Mouse (Mus musculus) large intestine, adult 2 months (tissue): Measurements from ENCODE around the gene Prkd2. TPM values are rescaled to one million over a fixed set of nuclear protein-coding genes. Genes with fewer than 3 reads are reported as not detected.

Source experiments
- DNase-seq: peaks from one replicate; pipeline ENCODE4 v3.0.0-alpha.2; 2012; ENCODE audit warnings: low read depth, low spot score
- WGBS: fragments of 180-500 bp; shearing (Covaris S2); methylation state at CpG from one replicate; pipeline ENCODE4 v1.1.7; 2018; 5-methylcytosine and 5-hydroxymethylcytosine counted together
- polyA plus RNA-seq: library from polyadenylated mRNA; depleted of rRNA; stranded (reverse); fragments of >200 nt; gene quantifications from 2 replicates; pipeline ENCODE4 v1.2.3, GENCODE M21; 2012; rRNA removed

The Prkd2 gene
- polyA plus RNA-seq, 1 experiment, result 23.6 TPM

DNA sequence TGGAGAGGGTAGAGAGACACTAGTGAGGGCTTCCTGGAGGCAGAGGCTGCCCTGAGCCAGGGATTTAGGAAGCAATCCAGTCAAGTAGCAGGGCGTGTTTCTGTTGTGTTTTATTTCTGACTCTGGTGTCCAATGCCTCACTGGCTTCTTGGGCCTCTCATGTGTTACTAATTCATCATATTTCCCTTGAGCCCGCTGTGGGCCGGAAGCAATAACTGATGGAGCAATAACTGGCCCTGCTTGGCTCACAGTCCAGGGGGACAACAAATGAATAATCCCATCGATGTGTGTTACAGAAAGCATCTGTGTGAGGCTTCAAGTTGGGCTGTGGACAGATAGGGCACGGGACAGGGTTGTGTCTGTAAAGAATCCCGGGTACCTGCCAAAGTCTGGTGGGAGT is 69.7 kb downstream of the Prkd2 start:
- DNase-seq, result no peak
- WGBS, result 55% methylated on average over 6 of the region's 6 CpGs

DNA sequence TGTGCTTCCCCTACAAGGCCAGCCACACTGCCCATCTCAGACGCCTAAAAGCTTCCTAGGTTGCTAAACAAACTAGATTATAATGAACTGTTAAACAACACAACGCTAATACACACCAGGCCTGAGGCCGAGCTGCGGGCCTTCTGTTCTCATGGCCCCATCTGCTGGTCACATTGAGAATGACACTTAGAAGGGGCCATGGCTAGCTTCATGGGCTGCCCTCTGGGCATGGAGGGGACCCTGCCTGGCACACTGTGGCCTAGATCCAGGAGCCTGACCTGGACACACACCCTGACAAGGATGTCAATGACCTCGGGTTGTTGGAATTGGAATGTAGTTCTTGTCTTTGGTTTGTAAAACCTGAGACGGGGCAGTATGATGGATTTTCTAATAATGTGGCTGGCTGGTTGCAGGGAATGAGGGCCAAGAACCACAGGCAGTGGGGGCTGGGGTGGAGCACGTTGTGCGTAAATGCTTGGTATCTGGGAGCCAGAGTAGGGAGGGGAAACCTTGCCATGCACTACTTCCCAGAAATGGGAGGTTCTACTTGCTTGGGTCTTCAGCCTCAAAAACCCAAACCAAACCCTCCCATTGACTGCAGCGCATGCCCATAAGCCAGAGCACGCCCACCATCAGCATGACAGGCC is 71.2 kb downstream of the Prkd2 start:
- no peak for DNase-seq
- WGBS, result 28% methylated on average over 10 of the region's 10 CpGs

DNA sequence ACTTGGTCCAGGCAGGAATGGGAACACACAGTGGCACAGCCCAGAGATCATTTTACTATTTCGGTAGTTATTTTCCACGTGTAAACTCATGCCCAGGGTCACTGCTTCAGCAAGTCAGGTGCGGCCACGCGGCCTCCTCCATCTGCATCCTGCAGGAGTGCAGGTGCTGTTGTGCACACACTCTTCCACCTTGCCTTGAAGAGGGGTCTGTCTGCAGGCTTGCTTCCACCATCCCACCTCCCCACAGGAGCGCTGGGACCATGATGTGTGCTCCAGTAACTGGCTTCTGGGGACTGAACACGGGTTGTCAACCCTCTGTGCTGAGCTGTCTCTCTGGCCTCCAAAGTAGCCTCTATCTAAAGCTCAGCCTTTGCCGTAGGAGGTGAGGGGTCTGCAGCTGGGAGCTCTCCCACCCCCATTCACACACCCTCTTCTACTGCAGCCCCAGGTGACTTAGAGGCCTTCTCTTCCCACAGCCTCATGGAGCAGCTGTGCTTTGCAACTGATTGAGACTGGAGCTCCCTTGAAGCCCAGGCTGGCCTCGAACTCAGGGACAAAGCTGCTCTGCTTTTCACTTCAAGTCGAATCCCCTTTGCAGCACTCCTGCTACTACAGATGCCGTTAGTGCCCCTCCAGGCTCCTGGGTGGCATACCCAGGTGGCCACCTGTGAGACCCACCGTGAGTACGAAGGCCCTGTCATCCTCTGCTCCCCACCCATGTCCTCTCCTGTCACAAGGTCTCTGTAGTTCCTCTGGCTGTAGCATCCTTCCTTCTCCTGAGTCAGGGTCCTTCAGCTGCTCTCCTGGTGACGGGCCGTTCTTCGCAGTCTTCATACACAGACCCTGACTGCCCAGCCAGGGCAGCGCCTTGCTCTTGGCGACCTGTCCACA is 72.0 kb downstream of the Prkd2 start:
- DNase-seq, result no peak
- WGBS, result 81% methylated on average over 18 of the region's 18 CpGs

DNA sequence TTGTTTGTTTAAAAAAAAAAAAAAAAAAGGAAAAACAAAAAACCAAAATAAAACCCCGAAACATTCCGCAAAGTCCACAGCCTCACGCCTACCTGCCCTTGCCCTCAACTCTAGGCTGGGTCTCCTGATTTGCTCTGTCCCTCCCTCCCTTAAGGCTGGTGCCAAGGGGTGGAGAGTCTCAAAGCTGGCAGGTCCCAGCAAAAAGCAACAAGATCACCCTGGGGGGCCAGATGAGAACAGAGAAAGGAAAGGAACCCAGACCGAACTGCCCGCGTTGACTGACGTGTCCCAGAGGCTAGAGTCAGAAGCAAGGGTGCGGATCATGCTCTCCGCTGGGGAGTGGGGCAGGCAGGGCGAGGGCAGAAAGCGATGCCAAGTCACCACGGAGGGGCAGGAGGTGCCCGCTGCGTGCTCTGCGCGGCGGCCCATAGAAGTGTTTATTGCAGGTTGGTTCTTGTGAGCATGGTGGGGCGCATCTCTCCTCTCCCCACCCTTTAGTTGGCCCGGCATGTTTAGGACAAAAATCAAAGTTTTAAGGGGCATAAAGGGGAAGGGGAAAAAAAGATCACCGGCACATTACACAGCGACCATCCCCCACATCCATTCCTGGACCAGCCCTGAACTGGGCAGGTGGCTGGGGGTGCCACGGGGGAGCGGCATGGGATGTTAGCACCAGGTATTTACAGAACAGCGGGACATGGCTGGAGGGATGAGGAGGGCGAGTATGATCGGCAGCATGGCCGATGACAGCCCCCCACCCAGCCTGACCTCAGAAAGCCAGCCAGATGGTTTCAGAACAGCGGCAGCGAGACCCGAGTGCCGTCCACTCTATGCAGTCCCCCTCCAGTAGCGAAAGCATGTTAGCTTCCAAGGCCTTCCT is 73.0 kb downstream of the Prkd2 start:
- WGBS, result 91% methylated on average over 32 of the region's 32 CpGs
- no peak for DNase-seq

DNA sequence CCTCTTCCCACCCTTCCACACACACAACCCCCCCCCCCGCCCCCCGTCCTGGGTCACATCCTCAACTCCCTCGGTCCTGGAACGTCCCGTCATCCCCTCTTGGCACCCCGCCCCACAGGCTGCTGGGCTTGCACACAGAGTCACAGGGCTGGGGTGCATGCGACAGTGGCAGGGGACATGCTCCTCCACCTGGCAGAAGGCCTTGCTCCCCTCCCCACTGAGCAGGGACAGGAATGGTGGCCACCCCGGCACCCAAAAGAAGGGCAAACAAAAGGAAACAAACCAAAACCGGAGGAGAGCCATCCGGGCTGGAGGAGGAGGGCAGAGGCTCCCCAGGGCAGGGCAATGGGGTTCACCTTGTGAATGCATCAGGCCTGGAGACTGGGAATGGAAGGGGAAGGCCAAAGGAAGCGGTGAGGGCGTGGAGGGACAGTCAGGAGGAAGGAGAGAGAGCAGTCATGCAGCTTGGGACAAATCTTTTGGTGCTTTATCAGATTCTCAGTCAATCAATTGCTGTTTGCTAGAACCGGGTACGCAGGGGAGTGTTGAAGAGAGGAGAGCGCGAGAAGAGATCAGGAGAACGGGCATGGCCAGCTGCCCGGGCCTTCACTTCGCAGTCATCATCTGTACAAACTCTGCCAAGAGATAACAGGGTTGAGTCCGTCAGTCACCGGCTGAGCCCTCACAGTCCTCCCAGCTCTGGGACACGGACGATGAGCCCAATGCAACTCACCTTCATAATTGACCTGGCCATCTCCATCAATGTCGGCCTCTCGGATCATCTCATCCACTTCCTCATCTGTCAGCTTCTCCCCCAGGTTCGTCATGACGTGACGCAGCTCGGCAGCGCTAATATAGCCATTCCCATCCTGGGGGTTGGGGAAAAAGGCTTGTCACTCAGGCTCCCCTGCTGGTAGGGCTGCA is 73.9 kb downstream of the Prkd2 start:
- no peak for DNase-seq
- WGBS, result 80% methylated on average over 30 of the region's 30 CpGs

DNA sequence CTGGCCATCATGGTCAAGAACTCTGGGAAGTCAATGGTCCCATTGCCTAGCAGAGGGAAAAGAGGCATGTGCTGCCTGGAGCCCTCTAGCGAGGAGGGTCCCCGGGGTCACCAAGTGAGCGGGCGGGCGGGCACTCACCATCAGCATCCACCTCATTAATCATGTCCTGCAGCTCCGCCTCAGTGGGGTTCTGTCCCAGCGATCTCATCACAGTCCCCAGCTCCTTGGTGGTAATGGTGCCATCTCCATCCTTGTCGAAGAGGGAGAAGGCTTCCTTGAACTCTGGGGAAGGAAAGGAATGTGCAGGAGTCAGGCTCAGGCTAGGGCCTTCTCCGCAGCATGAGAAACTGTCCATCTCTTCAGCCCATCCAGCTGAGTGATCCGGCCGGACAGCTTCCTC is 74.7 kb downstream of the Prkd2 start:
- DNase-seq, result no peak
- WGBS, result 86% methylated on average over 11 of the region's 11 CpGs

DNA sequence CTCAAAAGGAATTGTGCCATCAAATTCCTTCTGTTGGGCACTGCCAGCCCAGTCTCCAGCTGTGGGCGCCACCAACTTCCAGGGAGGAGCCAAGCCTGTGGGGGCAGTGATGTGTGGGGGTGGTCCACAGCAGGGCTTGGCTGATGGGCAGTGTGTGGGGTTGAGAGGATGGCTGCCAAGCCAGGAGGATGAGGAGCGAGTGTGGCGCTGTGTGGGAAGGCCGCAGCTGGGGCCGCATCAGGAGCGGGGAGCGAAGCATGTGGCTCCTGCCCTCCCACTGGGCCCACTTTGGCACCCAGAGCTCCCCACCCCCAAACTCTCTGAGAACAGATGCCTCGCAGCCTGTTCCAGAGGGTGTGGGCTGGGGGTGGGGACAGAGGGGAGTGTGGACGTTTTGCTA is 75.3 kb downstream of the Prkd2 start:
- 84% methylated on average over 9 of the region's 9 CpGs for WGBS
- DNase-seq, result no peak

DNA sequence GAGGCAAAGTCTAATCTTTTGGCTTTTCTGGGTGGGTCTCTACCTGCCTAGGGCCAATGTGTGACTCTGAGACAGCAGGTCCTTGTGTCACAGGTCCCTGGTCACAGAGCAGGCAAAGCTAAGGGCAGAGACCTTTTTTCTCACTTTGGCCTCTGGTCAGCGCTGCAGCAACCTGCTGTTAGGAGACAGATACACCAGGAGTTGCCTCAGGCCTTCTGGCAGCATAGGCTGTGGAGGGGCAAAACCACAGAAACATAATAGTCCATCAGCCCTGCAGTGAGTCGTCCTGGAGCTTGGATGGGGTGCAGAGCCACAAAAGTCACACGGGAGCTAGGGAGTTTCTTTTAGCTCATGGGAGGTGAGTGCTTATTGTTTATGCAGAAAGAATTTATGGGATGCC is 76.0 kb downstream of the Prkd2 start:
- WGBS, result 86% methylated on average over 3 of the region's 3 CpGs
- DNase-seq, result no peak

DNA sequence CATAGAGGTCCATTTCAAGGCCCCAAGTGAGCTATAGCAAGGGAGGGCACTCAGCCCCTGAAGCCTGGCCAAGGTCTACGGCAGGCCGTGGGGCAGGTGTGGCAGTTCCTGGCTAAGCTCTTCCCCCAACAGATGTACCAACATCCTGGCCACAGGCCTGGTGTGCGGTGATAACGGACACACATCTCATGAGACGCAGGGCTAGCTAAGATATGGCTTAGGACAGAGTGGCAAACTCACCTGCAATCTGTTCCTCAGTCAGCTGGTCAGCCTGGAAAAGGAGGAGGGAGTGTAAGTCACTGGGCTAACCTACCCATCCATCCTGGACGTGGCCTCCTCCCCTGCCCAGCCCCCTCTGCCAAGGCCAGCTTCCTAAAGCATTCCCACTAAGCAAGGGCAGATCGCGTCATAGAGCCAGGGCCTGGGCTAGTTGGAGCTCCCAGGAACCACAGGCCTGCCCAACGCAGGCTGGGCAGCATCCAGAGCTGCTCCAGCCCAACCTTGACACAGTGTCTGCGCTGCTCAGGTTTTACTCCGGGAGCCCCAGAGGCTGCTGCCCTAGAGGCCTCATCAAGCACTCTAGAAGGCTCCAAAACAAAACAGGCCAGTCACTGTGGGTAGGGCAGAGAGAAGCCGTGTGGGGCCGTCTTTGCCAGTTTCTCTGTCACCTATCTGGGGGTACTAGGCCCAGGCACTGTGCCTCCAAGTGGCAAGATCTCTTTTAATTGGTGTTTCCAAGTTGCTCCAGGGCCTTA is 76.9 kb downstream of the Prkd2 start:
- 54% methylated on average over 13 of the region's 13 CpGs for WGBS
- no peak for DNase-seq

Other genes with a start within 250 kb of the Prkd2 start
- gene Arhgap35, start 227.9 kb upstream of the Prkd2 start, polyA plus RNA-seq, result 8.9 and 9.4 TPM in 2 replicates
- gene Ceacam15, start 167.2 kb upstream of the Prkd2 start, polyA plus RNA-seq, result not detected in 2 replicates
- gene Ceacam9, start 121.0 kb upstream of the Prkd2 start, polyA plus RNA-seq, result 0.08 TPM in 1 of 2 replicates, not detected in the other
- 431 and 452 TPM in 2 replicates for gene Ap2s1, start 104.5 kb upstream of the Prkd2 start, polyA plus RNA-seq
- 82.4 and 114 TPM in 2 replicates for gene Slc1a5, start 61.6 kb upstream of the Prkd2 start, polyA plus RNA-seq
- 100.0 and 115 TPM in 2 replicates for gene Strn4, start 27.0 kb upstream of the Prkd2 start, polyA plus RNA-seq
- 11.7 and 15.7 TPM in 2 replicates for gene Fkrp, start 26.2 kb upstream of the Prkd2 start, polyA plus RNA-seq
- gene Dact3, start 32.4 kb downstream of the Prkd2 start, polyA plus RNA-seq, result 10.9 and 12.4 TPM in 2 replicates
- 3.1 and 3.6 TPM in 2 replicates for gene Gng8, start 48.9 kb downstream of the Prkd2 start, polyA plus RNA-seq
- 1.5 and 1.7 TPM in 2 replicates for gene Ptgir, start 63.6 kb downstream of the Prkd2 start, polyA plus RNA-seq
- 442 and 456 TPM in 2 replicates for gene Calm3, start 81.2 kb downstream of the Prkd2 start, polyA plus RNA-seq
- gene Pnmal2, start 101.8 kb downstream of the Prkd2 start, polyA plus RNA-seq, result 1.2 and 2.3 TPM in 2 replicates
- gene Pnmal1, start 116.8 kb downstream of the Prkd2 start, polyA plus RNA-seq, result 0.22 and 0.43 TPM in 2 replicates
- gene Gm42372, start 140.2 kb downstream of the Prkd2 start, polyA plus RNA-seq, result 0.15 and 0.16 TPM in 2 replicates
- 1.0 and 1.1 TPM in 2 replicates for gene Ccdc8, start 149.8 kb downstream of the Prkd2 start, polyA plus RNA-seq
- 198 and 205 TPM in 2 replicates for gene Ppp5c, start 185.0 kb downstream of the Prkd2 start, polyA plus RNA-seq
- 0.70 and 0.71 TPM in 2 replicates for gene Hif3a, start 219.5 kb downstream of the Prkd2 start, polyA plus RNA-seq
- gene Psg16, start 231.1 kb downstream of the Prkd2 start, polyA plus RNA-seq, result 0.02 TPM in 1 of 2 replicates, not detected in the other